Mouse (Mus musculus): ENCODE measurements around the gene Arhgef17. TPM values are rescaled to one million over a fixed set of nuclear protein-coding genes. Genes with fewer than 3 reads are reported as not detected.

Arhgef17 gene
- total RNA-seq (2012; rRNA removed), result 21.8 and 23.2 TPM in 2 replicates

GRCm38 (mm10) chr7:100931926-100932480 lies at the start of gene Arhgef17:
Gene Arhgef17, minus strand, starts transcription at chr7:100932107.
- no peaks in the 10 kb centered on the region for H3K9me3 ChIP-seq (ENCODE audit: control insufficient read depth, insufficient read depth, low read depth, low read length)
- peak within 1 kb of the TSS; percentile 85 for H3K27ac ChIP-seq (ENCODE audit: insufficient read depth, low read depth, low read length, poor library complexity, severe bottlenecking)
- H3K9ac ChIP-seq (ENCODE audit: insufficient read depth, low read depth, low read length, poor library complexity, severe bottlenecking), result peak within 1 kb of the TSS; percentile 80
- DNase-seq (ENCODE audit: low read depth, low spot score), result peak; percentile 88
- peak within 1 kb of the TSS; percentile 76 to 96 for H3K4me3 ChIP-seq (ENCODE audit: insufficient read depth in 1 of 2, low read depth in 1 of 2, low read length in 2 of 2, poor library complexity in 1 of 2, severe bottlenecking in 1 of 2)
- no peak for TF ChIP-seq MAFK (IDR thresholded peaks at IDR 0.05; ENCODE audit: insufficient read depth, low read depth, low read length)
- TF ChIP-seq ZC3H11A (IDR thresholded peaks at IDR 0.05; ENCODE audit: borderline replicate concordance, low read depth, low read length), result no peak
- TF ChIP-seq HCFC1 (IDR thresholded peaks at IDR 0.05; ENCODE audit: borderline replicate concordance, insufficient read depth, low read length), result no peak
- TF ChIP-seq CHD2 (IDR thresholded peaks at IDR 0.05; ENCODE audit: low read depth, low read length), result no peak
- no peak for TF ChIP-seq ZNF384 (IDR thresholded peaks at IDR 0.05; ENCODE audit: low read depth, low read length)
- in situ Hi-C loops (cut with MboI; ENCODE audit: low sequenced_read_pairs in 2 of 2, unreplicated experiment in 2 of 2), result no loop called here
- peaks cover 5 to 22% of the 10 kb centered on the region in 2 experiments; a peak in 3 of 4 replicates for H3K4me1 ChIP-seq (ENCODE audit: control insufficient read depth in 2 of 2, insufficient read depth in 2 of 2, low read length in 2 of 2, poor library complexity in 1 of 2)
- H3K36me3 ChIP-seq (ENCODE audit: control insufficient read depth, insufficient read depth, low read length, poor library complexity, severe bottlenecking), result peaks cover 20% of the 10 kb centered on the region; the same call in 1 of the 2 replicates

DNA sequence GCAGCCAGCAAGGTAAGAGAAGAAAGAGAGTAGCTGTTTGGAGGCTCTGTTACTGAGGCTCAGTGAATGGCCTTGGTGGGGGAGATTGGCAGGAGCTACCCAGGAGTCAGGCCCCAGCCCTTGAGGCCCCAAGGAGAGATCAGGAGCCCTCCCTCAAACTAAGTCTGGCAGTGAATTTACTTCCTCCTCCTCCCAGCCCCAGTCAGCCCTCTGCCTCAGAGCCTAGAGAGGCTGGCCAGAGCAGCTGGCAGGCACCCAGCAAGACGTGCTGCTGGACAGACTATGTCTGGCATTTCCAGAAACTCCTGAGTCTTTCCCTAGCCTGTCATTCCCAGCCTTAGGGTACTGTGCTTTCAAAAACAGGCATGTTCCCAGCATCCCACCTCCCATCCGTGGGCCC lies 47.3 kb upstream of the Arhgef17 start:
- Histone ChIP-seq H3K27ac (ENCODE audit: insufficient read depth, low read depth, low read length, poor library complexity, severe bottlenecking) (no peak overlapping the region), H3K4me3 (ENCODE audit: insufficient read depth in 1 of 2, low read depth in 1 of 2, low read length in 2 of 2, poor library complexity in 1 of 2, severe bottlenecking in 1 of 2) (no peak overlapping the region), H3K4me1 (ENCODE audit: control insufficient read depth in 2 of 2, insufficient read depth in 2 of 2, low read length in 2 of 2, poor library complexity in 1 of 2) (no peaks in the 10 kb centered on the region), H3K9ac (ENCODE audit: insufficient read depth, low read depth, low read length, poor library complexity, severe bottlenecking) (no peak overlapping the region), H3K9me3 (ENCODE audit: control insufficient read depth, insufficient read depth, low read depth, low read length) (no peaks in the 10 kb centered on the region), H3K36me3 (ENCODE audit: control insufficient read depth, insufficient read depth, low read length, poor library complexity, severe bottlenecking) (no peaks in the 10 kb centered on the region)
- TF ChIP-seq HCFC1 (IDR thresholded peaks at IDR 0.05; ENCODE audit: borderline replicate concordance, insufficient read depth, low read length), result no peak
- no peak for TF ChIP-seq MAFK (IDR thresholded peaks at IDR 0.05; ENCODE audit: insufficient read depth, low read depth, low read length)
- TF ChIP-seq ZNF384 (IDR thresholded peaks at IDR 0.05; ENCODE audit: low read depth, low read length), result no peak
- no peak for TF ChIP-seq ZC3H11A (IDR thresholded peaks at IDR 0.05; ENCODE audit: borderline replicate concordance, low read depth, low read length)
- TF ChIP-seq CHD2 (IDR thresholded peaks at IDR 0.05; ENCODE audit: low read depth, low read length), result no peak
- in situ Hi-C loops (cut with MboI; ENCODE audit: low sequenced_read_pairs in 2 of 2, unreplicated experiment in 2 of 2), result no loop called here
- no peak for DNase-seq (ENCODE audit: low read depth, low spot score)

- in situ Hi-C loops (cut with MboI; ENCODE audit: low sequenced_read_pairs in 2 of 2, unreplicated experiment in 2 of 2), result no loop called here
- no peaks in the 10 kb centered on the region for H3K4me1 ChIP-seq (ENCODE audit: control insufficient read depth in 2 of 2, insufficient read depth in 2 of 2, low read length in 2 of 2, poor library complexity in 1 of 2)
- no peak overlapping the region for H3K4me3 ChIP-seq (ENCODE audit: insufficient read depth in 1 of 2, low read depth in 1 of 2, low read length in 2 of 2, poor library complexity in 1 of 2, severe bottlenecking in 1 of 2)
Measured at GRCm38 (mm10) chr7:100978171-100978570, 46.3 kb upstream of the Arhgef17 start.

GRCm38 (mm10) chr7:100974135-100974903 lies 42.4 kb upstream of the Arhgef17 start, which contains the start of gene P2ry6:
Gene P2ry6, minus strand, starts transcription at chr7:100974649.
- no peaks in the 10 kb centered on the region for H3K36me3 ChIP-seq (ENCODE audit: control insufficient read depth, insufficient read depth, low read length, poor library complexity, severe bottlenecking)
- in situ Hi-C loops (cut with MboI; ENCODE audit: low sequenced_read_pairs in 2 of 2, unreplicated experiment in 2 of 2), result no loop called here
- TF ChIP-seq CHD2 (IDR thresholded peaks at IDR 0.05; ENCODE audit: low read depth, low read length) (no peak), ZC3H11A (IDR thresholded peaks at IDR 0.05; ENCODE audit: borderline replicate concordance, low read depth, low read length) (no peak), HCFC1 (IDR thresholded peaks at IDR 0.05; ENCODE audit: borderline replicate concordance, insufficient read depth, low read length) (no peak), MAFK (IDR thresholded peaks at IDR 0.05; ENCODE audit: insufficient read depth, low read depth, low read length) (no peak), ZNF384 (IDR thresholded peaks at IDR 0.05; ENCODE audit: low read depth, low read length) (no peak)
- no peak within 1 kb of the TSS for H3K27ac ChIP-seq (ENCODE audit: insufficient read depth, low read depth, low read length, poor library complexity, severe bottlenecking)
- no peaks in the 10 kb centered on the region for H3K9me3 ChIP-seq (ENCODE audit: control insufficient read depth, insufficient read depth, low read depth, low read length)
- peaks cover 0 to 2% of the 10 kb centered on the region in 2 experiments; a peak in 1 of 4 replicates for H3K4me1 ChIP-seq (ENCODE audit: control insufficient read depth in 2 of 2, insufficient read depth in 2 of 2, low read length in 2 of 2, poor library complexity in 1 of 2)
- H3K9ac ChIP-seq (ENCODE audit: insufficient read depth, low read depth, low read length, poor library complexity, severe bottlenecking), result peak within 1 kb of the TSS; percentile 32
- no peak for DNase-seq (ENCODE audit: low read depth, low spot score)
- H3K4me3 ChIP-seq (ENCODE audit: insufficient read depth in 1 of 2, low read depth in 1 of 2, low read length in 2 of 2, poor library complexity in 1 of 2, severe bottlenecking in 1 of 2), result peak within 1 kb of the TSS; percentile 65 to 67

More at GRCm38 (mm10) chr7:100978171-100978570, 46.3 kb upstream of the Arhgef17 start:
- no peaks in the 10 kb centered on the region for H3K9me3 ChIP-seq (ENCODE audit: control insufficient read depth, insufficient read depth, low read depth, low read length)
- H3K27ac ChIP-seq (ENCODE audit: insufficient read depth, low read depth, low read length, poor library complexity, severe bottlenecking), result no peak overlapping the region
- H3K9ac ChIP-seq (ENCODE audit: insufficient read depth, low read depth, low read length, poor library complexity, severe bottlenecking), result no peak overlapping the region
- H3K36me3 ChIP-seq (ENCODE audit: control insufficient read depth, insufficient read depth, low read length, poor library complexity, severe bottlenecking), result no peaks in the 10 kb centered on the region
- TF ChIP-seq ZNF384 (IDR thresholded peaks at IDR 0.05; ENCODE audit: low read depth, low read length) (no peak), CHD2 (IDR thresholded peaks at IDR 0.05; ENCODE audit: low read depth, low read length) (no peak), HCFC1 (IDR thresholded peaks at IDR 0.05; ENCODE audit: borderline replicate concordance, insufficient read depth, low read length) (no peak), MAFK (IDR thresholded peaks at IDR 0.05; ENCODE audit: insufficient read depth, low read depth, low read length) (no peak), ZC3H11A (IDR thresholded peaks at IDR 0.05; ENCODE audit: borderline replicate concordance, low read depth, low read length) (no peak)
- no peak for DNase-seq (ENCODE audit: low read depth, low spot score)
